Mouse (Mus musculus): ENCODE results near the gene Dpf1. TPM values are rescaled to one million over a fixed set of nuclear protein-coding genes. Genes with fewer than 3 reads are reported as not detected.
A peak's percentile ranks its signal among the peaks of the same experiment; 100 is the strongest.

Dpf1 gene
- 100 to 1,000 TPM; 107 to 120 TPM for total RNA-seq (2021)
- long read RNA-seq, experiment 1, transcript Dpf1-202 (12 exons, 1,574 nt): major isoform, 8 of 79 reads
- long read RNA-seq, experiment 1, transcript Dpf1-211 (1 exons, 3,181 nt): minor isoform, 5 of 79 reads
- long read RNA-seq, experiment 1, transcript Dpf1-201 (12 exons, 2,309 nt): minor isoform, 5 of 79 reads
- long read RNA-seq, experiment 1, partial matches to known transcripts: 20 of 79 reads
- long read RNA-seq, experiment 1, other reads (novel, unspliced or antisense): 39 of 79 reads
- long read RNA-seq, experiment 2, transcript Dpf1-211 (1 exons, 3,181 nt): minor isoform, 5 of 56 reads
- long read RNA-seq, experiment 2, transcript Dpf1-202 (12 exons, 1,574 nt): major isoform, 8 of 56 reads
- long read RNA-seq, experiment 2, transcript Dpf1-201 (12 exons, 2,309 nt): minor isoform, 5 of 56 reads
- long read RNA-seq, experiment 2, partial matches to known transcripts: 12 of 56 reads
- long read RNA-seq, experiment 2, other reads (novel, unspliced or antisense): 21 of 56 reads

DNA sequence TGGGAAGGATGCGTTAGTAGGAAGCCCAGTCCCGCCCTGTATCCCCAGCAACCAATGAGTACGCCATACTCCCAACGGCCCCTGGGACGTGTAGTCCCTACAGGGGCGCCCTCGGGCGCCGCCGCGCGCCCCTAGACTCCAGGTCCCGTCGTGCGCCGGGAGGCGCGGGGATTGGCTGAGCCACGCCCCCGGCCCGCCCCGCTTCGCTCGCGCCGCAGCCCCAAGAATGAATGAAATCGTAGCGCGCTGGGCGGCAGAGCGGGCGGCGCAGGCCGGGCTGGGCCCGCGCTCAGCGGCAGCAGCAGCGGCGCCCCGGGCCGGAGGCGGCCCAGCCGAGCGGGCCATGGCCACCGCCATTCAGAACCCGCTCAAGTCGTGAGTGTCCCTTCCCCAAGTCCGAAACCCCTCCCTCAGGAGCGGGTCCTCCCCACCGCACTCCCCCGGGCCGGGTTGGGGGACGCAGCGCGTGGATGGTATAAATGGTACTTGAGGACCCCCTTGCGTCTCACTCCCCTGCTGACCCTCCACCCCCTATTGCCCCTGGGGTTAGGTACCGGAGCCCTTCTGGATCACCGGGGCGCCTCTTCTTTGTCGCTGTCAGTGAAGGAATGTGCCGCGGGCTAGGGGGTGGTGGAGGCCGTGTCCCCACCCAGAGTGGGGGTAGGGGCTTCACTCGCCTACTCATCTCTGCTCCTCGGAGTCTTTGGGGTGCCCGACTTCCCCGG lies at the start of gene Dpf1:
Dpf1 (plus strand) TSS at position 214 of the 725 bp plus-strand sequence.
- peak; percentile 81 to 93 for DNase-seq (ENCODE audit: low spot score in 2 of 2)

DNA sequence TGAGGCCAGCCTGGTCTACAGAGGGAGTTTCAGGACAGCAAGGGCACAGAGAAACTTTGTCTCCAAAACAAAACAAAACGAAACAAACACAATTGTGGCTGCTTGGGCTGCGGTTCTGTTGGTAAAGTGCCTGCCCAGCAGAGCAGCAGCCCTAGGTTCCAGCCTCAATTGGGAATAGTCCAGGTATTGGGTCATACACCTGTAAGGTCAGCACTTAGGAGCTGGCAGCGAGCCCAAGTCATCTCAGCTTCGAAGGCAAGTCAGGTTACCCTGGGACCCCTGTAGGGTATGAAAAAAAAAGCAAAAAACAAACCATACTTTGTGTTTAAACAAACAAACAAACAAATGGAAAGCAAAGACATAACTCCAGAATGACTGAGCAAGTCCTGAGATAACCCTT lies 47.9 kb upstream of the Dpf1 start:
- DNase-seq (ENCODE audit: low spot score in 2 of 2): no peak

DNA sequence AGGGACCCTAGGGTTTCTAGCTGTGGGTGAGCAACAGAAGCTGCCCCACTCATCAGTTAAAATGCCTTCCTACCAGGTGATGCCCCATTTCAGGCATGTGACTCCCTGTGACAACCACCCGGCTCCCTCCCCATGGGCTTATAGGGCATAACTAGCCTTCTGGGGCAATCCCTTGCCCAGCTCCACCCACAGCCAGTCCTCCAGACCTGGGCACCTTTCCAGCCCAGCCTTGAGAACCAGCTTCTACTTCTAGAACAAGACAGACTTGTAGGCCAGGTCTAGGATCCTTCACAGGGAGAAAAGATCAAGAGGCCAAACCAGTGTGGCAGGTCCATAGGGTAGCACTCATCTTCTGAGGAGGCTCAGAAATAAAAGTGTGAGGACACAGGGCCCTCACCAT lies 46.4 kb upstream of the Dpf1 start:
- DNase-seq (ENCODE audit: low spot score in 2 of 2): no peak

DNA sequence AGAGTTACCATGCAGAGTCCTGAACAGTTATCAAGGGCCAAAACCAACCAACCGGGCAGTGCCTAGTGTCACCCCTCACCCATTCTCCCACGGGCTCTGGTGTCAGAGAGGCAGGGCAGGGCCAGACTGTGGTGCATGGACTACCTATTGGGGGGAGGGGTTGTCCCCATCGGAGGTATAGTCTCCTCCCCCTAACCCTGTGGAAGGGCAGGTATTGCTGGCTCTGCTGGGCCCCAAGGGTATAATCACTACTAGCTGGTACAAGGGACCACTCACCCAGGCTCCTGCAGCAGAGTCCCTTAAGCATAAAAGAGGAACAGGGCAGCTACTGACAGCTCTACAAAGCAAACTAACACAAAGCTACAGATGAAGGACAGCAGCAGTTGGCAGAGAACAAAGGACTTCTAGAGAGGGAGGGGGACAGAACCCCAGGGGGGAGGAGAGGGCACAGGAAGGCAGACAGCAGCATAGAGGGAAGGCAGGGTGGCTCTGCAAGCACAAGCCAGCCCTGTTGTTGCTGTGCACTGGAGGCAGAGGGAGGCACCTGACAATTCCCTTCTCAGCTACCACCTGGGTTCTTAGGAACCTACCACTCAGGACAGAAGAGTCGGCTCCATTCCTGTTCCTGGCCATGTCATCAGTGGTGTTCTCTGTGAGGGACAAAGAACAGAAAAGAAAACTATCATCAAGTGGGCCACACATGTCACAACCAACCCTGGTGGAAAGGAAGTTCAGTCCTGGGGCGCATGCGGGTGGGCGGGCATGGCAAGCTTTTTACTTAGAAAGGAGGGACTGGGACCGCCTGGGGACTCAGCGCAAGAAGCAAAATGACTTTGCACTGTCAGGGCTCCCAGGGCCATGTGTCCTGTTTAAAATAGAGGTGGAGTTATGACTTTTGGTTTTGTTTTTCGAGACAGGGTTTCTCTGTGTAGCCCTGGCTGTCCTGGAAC lies 43.7 kb upstream of the Dpf1 start:
- DNase-seq (ENCODE audit: low spot score in 2 of 2): no peak

DNA sequence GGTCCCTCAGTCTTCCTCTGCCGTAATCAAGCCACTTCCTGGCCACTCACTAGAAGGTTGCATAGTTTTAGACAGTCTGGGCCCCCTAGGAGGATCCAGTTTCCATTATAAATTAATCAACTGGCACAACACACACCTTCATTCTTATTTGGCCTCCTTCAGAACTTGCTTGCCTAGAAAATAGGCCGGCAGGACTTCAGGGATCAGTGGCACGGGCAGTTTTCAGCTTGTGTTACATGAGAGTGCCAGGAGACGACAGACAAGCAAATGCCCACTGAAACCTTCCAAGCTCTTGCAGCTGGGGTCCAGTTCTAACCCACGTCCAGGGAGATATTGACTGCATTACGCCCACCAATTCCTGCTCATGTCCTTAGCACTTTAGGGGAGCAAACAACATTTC lies 41.6 kb upstream of the Dpf1 start:
- DNase-seq (ENCODE audit: low spot score in 2 of 2): no peak

DNA sequence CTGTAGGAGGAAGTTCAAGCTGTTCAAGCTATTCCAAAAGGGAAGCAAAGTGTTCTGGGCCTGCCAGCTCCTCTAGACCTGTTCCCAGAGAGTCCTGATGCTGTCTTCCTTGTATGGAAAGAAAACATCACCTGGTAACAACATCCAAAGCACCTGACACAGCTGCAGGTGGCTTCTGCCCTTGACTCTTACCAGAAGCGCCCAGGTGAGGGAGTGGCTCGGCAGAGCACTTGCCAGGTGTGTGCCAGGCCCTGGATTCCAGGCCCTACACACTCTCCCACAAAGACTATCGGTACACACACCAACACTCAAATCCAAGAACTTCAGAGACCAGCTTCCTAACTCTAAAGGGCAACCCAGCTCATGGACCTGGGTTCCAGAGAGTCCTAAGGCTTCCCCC lies 39.9 kb upstream of the Dpf1 start:
- no peak for DNase-seq (ENCODE audit: low spot score in 2 of 2)

DNA sequence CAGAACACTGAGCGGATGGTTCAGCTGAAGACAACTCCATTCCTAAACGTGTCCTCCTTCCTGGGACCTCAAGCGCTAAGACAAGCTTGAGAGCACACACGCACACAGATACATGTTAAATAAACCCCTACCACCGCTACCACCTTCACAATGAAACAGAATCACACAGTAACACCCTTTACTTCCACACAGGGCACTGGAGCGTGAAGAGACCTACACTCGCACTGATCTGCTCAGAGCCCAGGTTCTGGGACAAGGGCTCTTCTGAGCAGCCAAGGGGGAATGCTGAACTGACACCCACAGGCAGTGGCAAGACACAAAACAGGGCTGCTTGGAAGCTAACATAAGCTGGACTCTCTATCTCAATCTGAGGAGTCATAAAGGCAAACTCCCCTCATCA lies 38.1 kb upstream of the Dpf1 start:
- DNase-seq (ENCODE audit: low spot score in 2 of 2): no peak

DNA sequence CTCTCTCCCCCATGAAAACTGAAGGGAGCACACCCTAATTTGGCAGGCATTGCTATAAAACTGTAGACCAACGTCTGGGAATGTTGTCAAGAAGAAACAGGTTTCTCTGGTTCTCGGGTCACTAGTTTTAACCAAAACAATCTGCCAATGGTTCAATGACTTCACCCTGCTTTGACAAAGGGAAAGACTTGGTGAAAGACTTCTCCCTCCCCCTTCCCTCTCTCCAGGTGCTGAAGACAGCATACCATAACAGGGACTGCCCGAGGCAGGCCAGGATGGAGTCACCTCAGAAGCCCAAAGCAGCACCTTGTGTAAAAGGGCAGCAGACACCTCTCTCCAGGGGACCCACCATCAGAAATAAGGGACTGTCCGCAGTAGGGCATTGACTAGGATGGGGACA lies 36.8 kb upstream of the Dpf1 start:
- DNase-seq (ENCODE audit: low spot score in 2 of 2): no peak

DNA sequence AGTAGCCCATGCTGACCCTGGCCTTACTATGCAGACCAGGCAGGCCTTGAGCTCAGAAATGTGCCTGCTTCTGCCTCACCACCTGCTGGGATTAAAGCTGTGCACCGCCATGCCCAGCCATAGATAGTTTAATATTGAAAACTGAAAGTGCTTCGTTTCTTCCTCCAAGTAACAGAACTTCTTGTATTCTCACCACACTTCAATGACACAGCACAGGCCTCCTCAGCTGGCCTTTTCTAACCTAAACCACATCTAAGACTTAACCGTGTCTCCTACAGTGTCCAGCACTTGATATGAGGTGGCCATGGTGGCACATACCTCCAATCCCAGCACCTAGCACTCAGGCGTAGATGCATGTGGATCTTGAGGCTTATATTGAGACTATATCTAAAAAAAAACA lies 33.3 kb upstream of the Dpf1 start:
- no peak for DNase-seq (ENCODE audit: low spot score in 2 of 2)

DNA sequence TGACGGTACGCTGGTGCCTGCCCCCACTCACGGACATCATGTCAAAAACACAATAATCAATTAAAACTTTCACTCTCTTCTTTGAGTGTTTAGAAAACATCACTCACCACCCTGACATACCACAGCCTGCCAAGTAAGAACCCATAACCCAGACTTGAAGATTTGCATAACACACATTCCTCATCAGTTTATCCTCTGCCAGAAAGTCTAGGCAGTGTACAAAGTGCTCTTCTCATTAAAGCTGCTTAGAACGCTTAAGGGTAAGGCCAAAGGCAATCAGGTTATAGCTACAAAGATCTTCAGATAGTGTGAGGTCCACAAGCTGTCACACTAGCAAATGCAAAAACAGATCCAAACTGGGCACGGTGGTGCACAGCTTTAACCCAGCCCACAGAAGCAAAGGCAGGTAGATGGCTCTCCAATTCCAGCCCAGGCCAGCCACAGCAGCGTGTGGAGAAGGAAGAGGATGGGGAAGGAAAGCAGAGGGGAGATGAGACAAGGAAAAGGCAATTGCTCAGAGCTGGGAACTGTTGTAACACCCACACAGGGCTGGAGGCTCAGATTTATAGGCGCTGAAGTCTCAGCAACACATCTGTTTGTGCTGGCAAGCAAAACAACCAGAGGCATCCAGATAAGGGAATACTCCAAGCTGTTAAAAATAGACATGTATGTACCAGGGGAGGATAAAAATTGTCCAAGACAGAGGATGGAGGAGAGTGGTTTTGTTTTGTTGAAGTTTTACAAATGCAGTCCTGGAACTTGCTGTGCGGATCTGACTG lies 31.9 kb upstream of the Dpf1 start:
- peak in 1 of 2 experiments; percentile 36 for DNase-seq (ENCODE audit: low spot score in 2 of 2)

DNA sequence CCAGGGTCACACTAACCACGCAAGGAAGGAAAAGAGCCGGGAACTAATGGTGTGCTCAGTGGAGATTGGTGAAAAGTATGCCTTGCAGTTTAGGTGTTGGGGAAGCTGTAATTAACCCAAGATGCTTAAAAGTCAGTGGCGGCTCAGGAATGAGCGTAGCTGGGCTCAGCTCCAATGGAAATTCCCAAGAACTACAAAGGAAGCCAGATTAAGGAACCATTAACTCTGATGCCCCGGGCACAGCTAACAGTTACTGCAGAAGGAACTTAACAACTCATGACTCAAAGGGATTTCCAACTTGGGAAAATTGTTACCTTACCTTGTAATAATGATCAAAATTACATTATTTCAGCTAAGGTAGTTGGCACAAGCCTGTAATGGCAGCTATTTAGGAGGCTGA lies 27.0 kb upstream of the Dpf1 start:
- DNase-seq (ENCODE audit: low spot score in 2 of 2): no peak

DNA sequence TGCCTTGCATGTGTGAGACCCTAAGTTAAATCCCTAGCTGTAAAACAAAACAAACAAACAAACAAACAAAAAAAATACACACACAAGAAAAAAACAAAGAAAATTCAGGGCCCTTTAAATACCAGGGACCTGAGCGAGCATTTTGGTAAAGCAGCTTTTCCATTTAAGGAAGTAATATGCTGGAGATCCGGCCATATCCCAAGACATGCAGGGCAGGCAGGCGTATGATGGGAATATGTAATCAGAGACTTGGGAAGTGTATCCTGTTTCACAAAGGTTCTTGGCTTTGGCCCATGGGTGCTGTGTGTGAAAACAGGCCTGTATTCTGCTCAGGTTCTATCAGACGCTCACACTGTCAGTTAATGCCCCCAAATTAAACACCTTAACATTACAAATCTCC lies 26.2 kb upstream of the Dpf1 start:
- no peak for DNase-seq (ENCODE audit: low spot score in 2 of 2)

DNA sequence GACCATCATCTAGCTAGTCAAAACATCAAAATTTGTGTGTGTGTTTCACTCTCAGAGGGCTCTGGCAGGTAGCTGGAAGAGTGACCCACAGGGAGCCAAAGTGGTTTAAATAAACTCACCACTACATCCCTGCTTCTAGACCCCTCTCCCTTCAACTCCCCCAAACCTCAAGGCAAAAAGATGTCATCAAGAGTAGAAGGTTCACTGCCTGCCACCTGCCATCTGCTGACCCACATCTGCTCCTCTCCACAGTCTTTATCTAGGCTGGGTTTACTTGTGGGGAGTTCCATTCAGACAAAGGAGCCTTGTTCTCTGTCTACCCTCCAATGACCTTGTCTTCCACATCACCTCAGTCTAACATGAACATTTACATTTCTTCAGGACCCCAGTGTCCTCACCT lies 24.5 kb upstream of the Dpf1 start:
- no peak for DNase-seq (ENCODE audit: low spot score in 2 of 2)

DNA sequence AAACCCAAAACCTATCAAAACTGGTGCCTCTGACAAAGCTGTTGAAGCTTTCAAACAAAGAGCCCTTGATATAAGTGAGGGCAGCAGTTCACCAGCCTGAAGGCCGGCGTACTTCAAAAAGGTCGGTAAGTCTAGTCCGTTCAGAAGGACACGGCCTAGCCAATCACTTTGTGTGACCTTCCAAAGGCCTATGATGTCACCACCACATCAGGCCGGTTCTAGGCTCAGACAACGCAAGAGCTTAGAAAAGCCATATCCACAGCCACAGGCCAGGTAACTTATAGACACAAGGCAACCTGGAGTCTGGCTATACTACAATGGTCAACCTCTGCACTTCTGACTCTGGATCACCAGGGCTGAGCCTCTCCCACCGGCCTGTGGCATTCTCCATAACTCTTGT lies 23.8 kb upstream of the Dpf1 start:
- no peak for DNase-seq (ENCODE audit: low spot score in 2 of 2)

DNA sequence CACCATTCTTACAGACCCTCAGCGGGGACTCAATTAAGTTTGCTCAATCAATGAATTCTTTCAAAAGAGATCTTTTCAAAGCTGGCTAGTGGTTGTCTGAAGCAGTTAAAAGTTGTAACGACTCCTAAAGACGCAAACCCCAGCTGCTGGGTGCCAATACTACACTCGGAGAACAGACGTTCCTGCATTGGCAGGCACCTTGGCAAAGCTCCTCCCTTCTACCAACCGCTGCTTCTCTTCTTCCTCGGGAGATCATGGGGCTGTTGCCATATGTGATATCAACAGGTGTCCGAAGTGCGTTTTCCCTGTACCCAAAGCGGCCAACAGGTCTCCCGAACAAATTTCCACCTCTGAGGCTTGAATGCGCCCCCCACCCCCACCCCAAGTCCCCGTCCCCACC lies 22.9 kb upstream of the Dpf1 start:
- no peak for DNase-seq (ENCODE audit: low spot score in 2 of 2)

DNA sequence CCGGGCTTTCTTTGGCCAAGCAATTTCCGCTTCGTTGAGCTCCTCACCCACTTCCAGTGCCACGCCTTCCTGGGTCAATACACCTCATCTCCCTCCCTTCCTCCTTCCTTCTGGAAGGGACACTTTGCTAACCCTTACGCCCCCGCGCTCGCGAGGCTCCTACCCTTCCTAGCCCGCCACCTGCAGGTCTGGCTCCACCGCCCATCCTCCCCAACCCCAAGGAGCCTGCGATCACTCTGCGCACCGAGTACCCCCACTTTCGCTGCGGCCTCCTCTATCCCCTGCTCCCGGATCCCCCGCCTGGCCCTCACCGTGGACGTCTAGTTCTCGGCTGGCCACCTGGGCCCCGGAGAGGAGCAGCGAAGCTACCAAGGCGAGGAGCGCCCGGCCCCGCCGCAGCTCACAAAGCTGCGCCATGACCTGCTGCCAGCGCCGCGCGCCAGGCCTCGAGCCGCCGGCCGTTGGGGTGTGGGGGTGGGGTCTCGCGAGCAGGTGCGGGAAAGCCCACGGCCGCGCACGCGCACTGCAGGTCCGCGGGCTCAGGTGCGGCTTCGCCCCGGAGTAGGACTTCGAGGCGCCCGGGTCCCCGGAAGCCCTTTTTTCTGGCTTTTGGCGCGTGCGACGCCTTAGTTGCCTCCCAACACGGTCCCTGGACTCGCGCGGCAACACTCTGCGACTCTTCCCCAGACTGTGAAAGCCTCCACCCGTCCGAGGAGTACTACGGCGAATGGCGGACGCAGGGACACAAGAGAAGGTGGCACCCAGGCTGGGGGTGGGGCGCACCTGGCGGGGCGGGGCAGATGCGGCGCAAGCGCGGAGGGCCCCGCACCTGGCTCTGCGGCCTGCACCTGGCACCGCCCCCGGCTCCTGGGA lies 22.3 kb upstream of the Dpf1 start, which contains the start of gene Spint2:
Spint2 (minus strand) TSS at position 712 of the 873 bp plus-strand sequence.
- DNase-seq (ENCODE audit: low spot score in 2 of 2): peak in 1 of 2 experiments; percentile 36

DNA sequence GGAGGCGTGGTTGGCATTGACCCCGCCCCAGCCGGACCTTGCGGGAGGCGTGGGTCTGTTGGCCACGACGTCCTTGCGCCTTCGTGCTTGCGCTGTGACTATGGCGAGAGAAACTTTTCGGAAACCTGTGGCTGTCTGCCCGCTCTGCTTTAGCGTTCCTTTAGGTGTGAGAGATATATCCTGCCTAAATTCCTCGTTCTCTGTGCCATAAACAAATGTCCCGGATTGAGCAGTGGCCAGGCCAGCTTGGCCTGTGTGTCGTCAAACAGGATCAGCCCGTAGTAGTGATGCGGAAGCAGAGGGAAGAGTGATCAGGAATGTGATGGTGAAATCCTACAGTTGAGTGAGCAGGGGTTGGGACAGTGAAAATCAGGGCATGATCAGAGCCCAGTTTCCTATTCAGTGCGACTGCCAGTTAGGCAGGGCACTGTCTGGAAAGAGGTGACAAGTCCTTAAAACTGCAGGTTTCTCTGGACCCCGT lies 21.6 kb upstream of the Dpf1 start:
- no peak for DNase-seq (ENCODE audit: low spot score in 2 of 2)

DNA sequence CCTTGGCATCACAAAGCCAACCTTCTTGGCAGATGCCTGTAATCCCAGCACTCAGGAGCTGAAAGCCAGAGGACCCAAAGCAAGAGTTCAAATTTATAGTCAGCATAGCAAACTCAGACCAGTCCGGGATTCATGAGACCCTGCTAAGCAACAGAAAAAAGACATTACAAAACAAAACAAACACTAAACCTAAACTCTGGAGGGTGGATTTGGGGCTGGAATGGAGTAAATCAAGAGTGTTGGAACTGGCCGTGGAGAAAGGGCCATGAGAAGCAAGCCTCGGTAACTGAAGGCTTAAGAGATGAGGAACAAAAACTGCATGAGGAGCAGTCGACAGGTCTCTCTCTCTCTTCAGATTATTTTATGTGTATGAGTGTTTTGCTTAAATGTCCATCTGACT lies 19.9 kb upstream of the Dpf1 start:
- no peak for DNase-seq (ENCODE audit: low spot score in 2 of 2)

DNA sequence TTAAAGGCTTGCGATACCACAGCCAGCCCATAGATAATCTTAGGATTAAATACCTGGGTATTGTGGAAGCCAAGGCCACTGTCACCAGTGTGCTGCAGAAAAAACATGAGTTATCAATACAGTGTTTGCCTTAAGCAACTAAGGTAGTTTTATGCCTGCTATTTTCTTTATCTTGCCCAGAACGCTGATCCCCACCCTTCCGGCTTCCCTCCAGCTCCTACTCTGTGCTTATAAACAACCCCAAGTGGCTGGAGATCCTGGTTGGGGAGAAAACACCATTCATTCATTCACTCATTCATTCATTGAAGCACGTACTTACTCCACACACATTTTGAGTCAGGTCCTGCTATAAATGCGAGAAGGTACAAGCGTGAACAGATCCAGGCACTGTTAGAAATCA lies 19.2 kb upstream of the Dpf1 start:
- no peak for DNase-seq (ENCODE audit: low spot score in 2 of 2)

Measured in left cerebral cortex, adult 18-20 months (tissue).